Mouse (Mus musculus) layer of hippocampus, adult 9-11 months (tissue): Measurements from ENCODE around the gene Eif2b2.

Experiments used
- DNase-seq: peaks from one replicate; pipeline ENCODE4 v3.0.0; 2022

The Eif2b2 gene

GRCm38 (mm10) chr12:85194623-85195018 is 24.7 kb upstream of the Eif2b2 start:
- peak; percentile 58 for DNase-seq

DNA sequence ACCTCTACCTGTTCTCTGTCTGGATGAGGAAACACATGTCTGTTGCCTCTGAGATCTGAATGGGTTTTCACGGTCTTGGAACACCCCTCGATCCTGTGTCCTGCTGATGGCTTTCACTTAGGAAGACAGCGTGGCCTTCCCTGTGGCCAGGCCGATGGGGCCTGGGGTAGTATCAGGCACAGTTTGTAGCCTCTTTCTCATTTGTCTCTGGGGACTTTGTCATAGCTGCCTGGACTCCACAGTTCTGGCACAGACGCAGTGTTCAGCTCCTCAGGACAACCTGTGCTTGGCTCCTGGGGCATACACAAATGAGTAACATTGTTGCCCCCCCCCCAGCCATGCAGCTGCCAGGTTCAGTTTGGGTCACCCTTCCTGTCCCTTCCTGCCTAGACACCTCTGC is 24.2 kb upstream of the Eif2b2 start:
- DNase-seq, result no peak

DNA sequence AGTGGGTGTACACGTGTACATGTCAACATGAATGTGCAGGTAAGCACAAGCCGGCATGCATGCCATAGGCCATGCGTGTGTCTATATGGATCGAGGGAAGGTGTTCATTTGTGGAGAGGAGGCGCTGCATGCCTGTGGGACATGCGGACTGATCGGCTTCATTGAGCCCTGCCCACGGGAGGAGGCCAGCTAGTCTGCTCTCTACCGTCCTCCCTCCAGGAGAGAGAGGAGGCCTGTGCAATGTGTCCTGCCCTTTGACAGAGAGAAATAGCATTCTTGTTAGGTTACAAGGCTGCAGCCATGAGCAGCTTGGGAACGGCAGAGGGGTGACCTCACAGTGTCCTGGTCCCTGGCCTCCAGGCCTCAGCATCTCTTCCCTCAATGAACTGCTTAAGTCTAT is 23.1 kb upstream of the Eif2b2 start:
- DNase-seq, result no peak

GRCm38 (mm10) chr12:85197371-85197770 is 21.9 kb upstream of the Eif2b2 start:
- DNase-seq, result no peak

- DNase-seq, result no peak
Observed at GRCm38 (mm10) chr12:85197936-85198335, 21.3 kb upstream of the Eif2b2 start.

GRCm38 (mm10) chr12:85199954-85200353 is 19.3 kb upstream of the Eif2b2 start:
- DNase-seq, result no peak

DNA sequence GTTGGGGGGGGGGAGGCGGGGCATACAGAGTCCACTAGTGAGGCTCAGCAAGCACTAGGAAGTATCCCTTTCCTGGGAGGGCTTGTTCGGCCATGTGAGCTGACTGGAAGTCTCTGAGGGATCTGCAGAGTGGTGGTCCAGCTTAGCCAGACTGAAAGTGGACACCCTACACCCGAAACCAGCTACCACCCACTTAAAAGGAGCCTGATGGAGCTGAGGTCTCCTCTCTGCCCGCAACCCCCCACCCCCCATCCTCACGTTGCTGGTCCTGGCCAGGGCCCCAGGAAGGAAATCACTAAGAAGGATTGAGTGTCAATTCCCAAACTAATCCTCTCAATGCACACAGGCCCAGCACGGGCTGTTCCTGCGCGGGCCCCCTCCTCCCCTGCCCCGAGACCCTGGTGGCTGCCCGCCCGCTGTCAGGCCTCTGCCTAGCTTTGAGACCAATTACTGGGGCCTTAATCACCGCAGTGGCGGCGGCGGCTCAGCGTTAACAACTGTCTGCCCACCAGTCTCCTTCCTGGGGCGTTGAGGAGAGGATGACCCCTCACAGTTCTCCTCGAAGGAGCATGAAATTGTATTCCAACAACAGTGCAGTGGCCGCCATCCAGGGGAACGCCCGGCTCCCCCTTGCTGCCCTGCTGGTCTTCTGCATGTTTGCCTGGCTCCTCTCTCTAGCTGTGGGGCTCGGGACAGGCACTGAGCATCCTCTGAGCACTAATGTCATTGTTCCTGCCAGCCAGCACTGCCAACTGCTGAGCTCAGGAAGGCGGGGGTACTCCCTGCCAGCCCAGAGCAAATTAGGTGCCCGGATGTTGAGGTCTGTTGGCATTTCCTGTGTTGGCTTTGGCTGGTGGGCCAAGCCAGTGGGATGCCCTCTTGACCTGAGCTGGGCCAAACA is 18.1 kb upstream of the Eif2b2 start:
- peak; percentile 32 for DNase-seq

GRCm38 (mm10) chr12:85201830-85202147 is 17.5 kb upstream of the Eif2b2 start:
- no peak for DNase-seq

DNA sequence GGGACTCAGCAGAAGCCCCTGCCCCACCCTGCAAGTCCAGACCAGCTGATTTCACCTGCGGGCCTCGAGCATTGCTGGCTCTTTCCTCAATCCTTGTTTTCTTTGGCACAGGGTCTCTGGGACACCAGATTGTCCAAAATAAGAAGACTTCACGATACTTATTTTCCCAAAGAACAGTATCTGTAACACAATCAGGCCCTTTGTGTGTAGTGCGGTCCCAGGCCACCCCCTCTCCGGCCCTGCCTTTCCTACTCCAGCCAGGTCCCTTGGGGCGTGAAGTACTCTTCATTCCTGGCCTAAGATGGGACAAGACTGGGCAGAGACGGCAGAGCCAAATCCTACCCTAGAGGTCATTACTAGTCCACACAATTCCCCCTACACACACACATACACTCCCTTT is 17.1 kb upstream of the Eif2b2 start:
- DNase-seq, result no peak

DNA sequence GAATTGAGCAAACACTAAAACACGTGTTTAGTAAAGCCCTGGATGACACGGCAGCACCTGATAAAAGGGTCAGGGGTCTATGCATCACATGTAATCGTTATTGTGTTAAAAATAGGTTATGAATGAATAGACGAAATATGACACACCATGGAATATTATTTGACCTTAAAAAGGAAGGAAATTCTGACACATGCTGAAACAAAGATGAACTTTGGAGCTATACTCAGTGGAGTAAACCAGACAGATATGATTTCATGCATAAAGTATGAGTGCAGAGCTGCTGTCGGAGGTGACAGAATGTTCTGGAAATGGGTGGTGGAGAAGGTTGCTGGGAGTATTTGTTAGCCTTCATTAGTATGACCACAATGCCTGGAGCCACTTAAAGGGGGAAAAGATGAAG is 15.6 kb upstream of the Eif2b2 start:
- no peak for DNase-seq

DNA sequence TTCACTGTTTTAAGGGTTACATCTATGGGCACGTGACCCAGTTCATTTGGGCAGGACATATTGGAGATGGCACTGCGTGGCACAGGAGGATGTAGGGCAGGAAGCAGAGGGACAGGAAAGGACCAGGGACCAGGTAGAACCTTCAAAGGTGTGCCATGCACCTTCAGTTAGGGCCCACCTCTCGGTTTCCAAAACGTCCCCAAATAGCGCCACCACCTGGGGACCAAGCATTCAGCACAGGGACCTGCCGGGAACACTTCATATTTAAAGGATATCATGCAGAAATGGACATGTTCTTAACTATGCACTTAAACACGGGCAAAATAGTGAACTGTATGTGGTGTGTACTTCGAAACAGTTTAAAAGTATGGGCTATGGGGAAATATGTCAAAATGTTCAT is 15.2 kb upstream of the Eif2b2 start:
- no peak for DNase-seq

GRCm38 (mm10) chr12:85205425-85205824 is 13.9 kb upstream of the Eif2b2 start:
- DNase-seq, result no peak

GRCm38 (mm10) chr12:85208687-85209199 is 10.5 kb upstream of the Eif2b2 start:
- DNase-seq, result no peak

- no peak for DNase-seq
Observed at GRCm38 (mm10) chr12:85215031-85215430, 4.2 kb upstream of the Eif2b2 start.

- no peak for DNase-seq
Observed at GRCm38 (mm10) chr12:85217733-85218310, 1.5 kb upstream of the Eif2b2 start.

DNA sequence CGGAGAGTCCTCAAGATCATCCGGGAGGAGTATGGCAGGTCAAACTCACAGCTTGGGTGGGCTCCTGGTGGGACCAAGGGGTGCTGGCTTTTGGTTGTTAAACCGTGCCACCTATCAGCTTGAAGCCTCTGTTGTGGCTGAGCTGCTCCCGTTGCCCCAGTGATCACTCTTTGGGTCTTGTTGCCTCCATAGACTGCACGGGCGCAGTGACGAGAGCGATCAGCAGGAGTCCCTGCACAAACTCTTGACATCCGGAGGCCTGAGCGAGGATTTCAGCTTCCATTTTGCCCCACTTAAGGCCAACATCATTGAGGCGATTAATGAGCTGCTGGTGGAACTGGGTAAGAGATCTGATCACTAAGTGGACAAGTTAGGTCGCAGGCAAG is 617 bp downstream of the Eif2b2 start:
- no peak for DNase-seq

DNA sequence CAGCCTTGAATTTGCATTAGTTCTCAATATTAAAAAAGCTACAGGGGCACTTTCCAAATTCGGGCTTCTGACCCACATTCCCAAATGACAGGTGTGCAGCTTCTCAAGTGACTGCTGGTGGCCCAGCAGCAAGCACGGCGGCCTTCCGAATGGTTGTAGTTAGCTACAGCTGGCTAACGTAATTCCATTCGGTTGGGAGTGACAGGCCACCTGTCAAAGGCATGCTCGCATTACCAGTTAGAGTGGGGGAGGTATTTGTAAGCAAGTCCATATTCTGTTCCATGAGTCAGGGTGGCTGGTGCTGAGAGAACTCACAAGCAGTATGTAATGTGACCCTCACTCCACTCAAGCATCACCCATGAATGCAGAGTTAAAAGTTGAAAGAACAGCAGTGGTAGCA is 7.9 kb downstream of the Eif2b2 start:
- DNase-seq, result no peak

DNA sequence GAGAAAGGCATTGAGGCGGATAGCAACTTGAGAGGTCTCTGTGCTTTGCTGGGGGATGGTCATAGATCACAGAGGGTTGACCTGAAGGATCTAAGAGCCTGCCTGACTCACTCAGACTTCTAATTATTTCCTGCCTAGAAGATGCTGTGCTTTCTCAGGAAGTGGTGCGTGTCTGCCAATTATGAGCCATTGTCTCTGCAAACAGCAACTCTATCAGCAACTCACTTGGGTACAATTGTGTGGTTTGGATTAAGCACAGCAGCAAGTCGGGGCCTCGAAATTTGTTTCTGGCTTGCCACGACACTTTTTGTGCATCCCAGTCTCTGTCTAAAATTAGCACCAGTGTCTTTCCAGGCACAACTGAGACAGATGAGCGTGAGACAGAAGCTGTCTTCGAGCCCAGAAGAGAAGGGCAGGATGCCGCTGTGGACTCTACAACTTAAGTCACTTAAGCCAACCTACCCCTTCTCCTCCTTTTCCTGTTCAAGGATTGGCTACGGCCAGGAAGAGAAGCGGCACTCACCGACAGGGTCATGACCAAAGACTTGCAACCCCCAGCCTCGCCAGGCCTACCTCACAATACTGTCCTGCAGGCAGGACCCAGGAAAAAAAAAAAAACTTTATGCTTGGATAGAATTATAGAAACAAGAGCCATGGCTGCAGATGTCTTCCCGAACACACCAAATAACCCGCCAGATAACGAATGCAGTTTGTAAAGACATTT is 8.8 kb downstream of the Eif2b2 start:
- no peak for DNase-seq

- DNase-seq, result no peak
Observed at GRCm38 (mm10) chr12:85233376-85234358, 14.4 kb downstream of the Eif2b2 start.

GRCm38 (mm10) chr12:85237553-85237952 is 18.3 kb downstream of the Eif2b2 start:
- no peak for DNase-seq

DNA sequence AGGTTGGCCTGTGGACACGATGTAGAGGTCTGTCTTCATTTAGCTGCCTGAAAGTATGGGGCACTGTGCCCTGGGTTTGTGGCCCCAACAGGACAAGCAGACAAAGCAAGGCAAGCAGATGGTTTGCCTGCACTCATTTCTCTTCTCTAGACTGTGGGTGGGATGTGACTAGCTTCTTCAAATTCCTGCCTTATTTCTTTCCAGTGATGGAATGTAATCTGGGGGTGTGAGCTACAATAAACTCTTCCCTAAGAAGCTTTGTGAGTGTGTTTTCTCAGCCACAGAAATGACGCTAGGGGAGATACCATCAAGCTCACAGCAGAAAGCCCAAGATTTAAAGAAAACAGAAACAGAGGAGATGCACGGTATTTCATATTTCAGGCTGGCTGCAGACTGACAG is 32.8 kb downstream of the Eif2b2 start:
- DNase-seq, result no peak

DNA sequence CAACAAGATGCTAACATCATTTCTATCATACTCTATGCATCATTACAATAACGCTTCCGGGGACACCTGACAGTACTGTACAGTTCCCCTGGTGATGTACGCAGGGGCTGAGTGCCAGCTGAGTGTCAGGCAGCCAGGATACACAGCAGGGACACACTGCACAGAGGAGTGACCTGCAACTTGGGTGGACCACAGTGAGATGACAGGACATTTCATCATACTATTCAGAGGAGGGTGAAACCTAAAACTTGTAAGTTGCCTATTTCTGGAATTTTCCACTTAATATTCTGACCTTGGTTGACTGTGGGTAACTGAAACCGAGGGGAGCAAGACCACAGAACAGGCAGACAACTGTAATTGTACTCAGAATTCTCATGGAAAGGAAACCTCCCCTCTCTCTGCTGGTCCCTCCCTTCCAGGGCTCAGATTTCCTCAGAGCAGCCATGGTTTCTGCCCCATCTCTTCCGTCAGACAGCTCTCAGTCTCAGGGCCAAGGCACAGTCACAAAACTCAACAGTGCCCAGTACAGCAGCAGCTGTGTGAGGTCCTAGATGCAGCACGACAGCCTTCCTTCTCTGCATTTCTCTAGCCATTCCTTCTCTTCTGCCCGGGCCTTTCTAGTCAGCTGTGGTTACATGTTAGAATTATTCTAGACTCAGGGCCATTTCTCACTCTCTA is 36.9 kb downstream of the Eif2b2 start:
- DNase-seq, result no peak
